Mouse (Mus musculus): ENCODE results near the gene Vmn1r188. TPM values are rescaled to one million over a fixed set of nuclear protein-coding genes. Genes with fewer than 3 reads are reported as not detected.
"Not testable (repeated sequence)": the region's sequence is repeated elsewhere in the genome, so short reads cannot be mapped to it uniquely, and the experiment has no call there.

Vmn1r188 gene
- polyA plus RNA-seq, 1 experiment from 2014 or later = not detected

GRCm38 (mm10) chr13:22040464-22041141, 43.6 kb upstream of the Vmn1r188 start:
- Histone ChIP-seq H3K4me3 (replicated peaks; ENCODE audit: low read length) (peak overlapping the region; percentile 43), H3K9ac (ENCODE audit: low read length) (peak overlapping the region; percentile 62), H3K9me3 (replicated peaks; ENCODE audit: control insufficient read depth, low read length) (no peaks in the 10 kb centered on the region), H3K4me1 (ENCODE audit: control insufficient read depth, insufficient read depth, low read length) (peaks cover 26% of the 10 kb centered on the region), H3K27ac (ENCODE audit: low read length) (peak overlapping the region; percentile 84), H3K27me3 (ENCODE audit: control insufficient read depth, insufficient read depth, low read length) (no peaks in the 10 kb centered on the region), H3K36me3 (ENCODE audit: control insufficient read depth, insufficient read depth, low read length) (no peaks in the 10 kb centered on the region), H3K4me2 (ENCODE audit: low read depth, low read length) (peak overlapping the region; percentile 65)
- no peak; the same call in 1 of the 2 replicates for ATAC-seq (ENCODE audit: insufficient read depth, low FRiP score)
- WGBS = under 1% methylated on average over 19 of the region's 24 CpGs

- Histone ChIP-seq H3K4me3 (replicated peaks; ENCODE audit: low read length) (peak within 1 kb of the TSS; percentile 44), H3K4me2 (ENCODE audit: low read depth, low read length) (peak within 1 kb of the TSS; percentile 71), H3K9ac (ENCODE audit: low read length) (peak within 1 kb of the TSS; percentile 67), H3K27ac (ENCODE audit: low read length) (peak within 1 kb of the TSS; percentile 93), H3K4me1 (ENCODE audit: control insufficient read depth, insufficient read depth, low read length) (peaks cover 25% of the 10 kb centered on the region)
- WGBS = under 1% methylated on average over 24 of the region's 27 CpGs
- H3K27me3 ChIP-seq (ENCODE audit: control insufficient read depth, insufficient read depth, low read length); H3K36me3 ChIP-seq (ENCODE audit: control insufficient read depth, insufficient read depth, low read length); H3K9me3 ChIP-seq (replicated peaks; ENCODE audit: control insufficient read depth, low read length): not testable (repeated sequence)
- peak; percentile 65 for ATAC-seq (ENCODE audit: insufficient read depth, low FRiP score)
These were observed 43.1 kb upstream of the Vmn1r188 start, which contains the start of gene Hist1h4i for GRCm38 (mm10) chr13:22041142-22041536. Hist1h4i (minus strand) TSS chr13:22041362.

DNA sequence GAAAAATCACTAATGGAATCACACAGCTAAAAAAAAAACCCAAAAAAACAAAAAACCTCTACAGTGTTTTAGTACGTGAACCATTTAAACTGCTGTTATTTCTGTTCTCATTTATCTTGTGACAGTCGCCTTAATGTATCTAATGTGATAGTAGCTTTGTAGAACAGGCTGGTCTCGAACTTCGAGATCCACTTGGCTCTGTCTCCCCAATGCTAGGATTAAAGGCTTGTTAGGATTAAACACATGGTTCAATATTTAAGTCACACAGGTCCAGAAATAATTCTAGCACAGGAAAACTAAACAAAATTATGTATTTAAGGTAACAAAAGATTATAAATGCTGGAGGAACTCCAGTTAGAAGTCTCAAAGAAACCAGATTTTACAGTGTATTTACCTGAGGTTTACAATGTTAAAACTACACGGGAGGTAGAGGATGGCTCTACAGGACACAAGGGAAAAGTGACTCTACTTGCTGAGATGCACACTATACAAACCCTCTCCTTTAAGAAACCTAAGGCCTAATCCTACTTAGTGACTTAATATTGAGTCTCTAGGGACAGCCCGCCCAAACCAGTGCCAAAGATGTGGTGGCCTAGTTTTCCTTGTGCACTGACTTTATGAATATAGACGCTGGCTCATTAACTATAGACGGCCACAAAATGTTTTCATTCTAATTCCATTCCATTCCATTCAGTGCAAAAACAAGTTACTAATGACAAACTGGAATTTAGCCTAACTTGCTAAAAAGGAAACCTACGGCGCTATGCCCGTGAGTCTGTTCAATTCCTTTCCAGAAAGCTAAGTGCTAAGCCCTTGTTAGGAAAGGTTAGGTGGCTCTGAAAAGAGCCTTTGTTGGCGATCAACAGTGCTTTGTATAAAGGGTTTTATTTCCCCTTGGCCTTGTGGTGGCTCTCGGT, 42.3 kb upstream of the Vmn1r188 start:
- Histone ChIP-seq H3K9me3 (replicated peaks; ENCODE audit: control insufficient read depth, low read length) (no peaks in the 10 kb centered on the region), H3K9ac (ENCODE audit: low read length) (peak overlapping the region; percentile 67), H3K27me3 (ENCODE audit: control insufficient read depth, insufficient read depth, low read length) (no peaks in the 10 kb centered on the region), H3K27ac (ENCODE audit: low read length) (peak overlapping the region; percentile 93), H3K4me3 (replicated peaks; ENCODE audit: low read length) (peak overlapping the region; percentile 44), H3K4me1 (ENCODE audit: control insufficient read depth, insufficient read depth, low read length) (peaks cover 19% of the 10 kb centered on the region), H3K4me2 (ENCODE audit: low read depth, low read length) (peak overlapping the region; percentile 71), H3K36me3 (ENCODE audit: control insufficient read depth, insufficient read depth, low read length) (no peaks in the 10 kb centered on the region)
- WGBS = 2% methylated on average over 13 of the region's 13 CpGs
- ATAC-seq (ENCODE audit: insufficient read depth, low FRiP score) = no peak

DNA sequence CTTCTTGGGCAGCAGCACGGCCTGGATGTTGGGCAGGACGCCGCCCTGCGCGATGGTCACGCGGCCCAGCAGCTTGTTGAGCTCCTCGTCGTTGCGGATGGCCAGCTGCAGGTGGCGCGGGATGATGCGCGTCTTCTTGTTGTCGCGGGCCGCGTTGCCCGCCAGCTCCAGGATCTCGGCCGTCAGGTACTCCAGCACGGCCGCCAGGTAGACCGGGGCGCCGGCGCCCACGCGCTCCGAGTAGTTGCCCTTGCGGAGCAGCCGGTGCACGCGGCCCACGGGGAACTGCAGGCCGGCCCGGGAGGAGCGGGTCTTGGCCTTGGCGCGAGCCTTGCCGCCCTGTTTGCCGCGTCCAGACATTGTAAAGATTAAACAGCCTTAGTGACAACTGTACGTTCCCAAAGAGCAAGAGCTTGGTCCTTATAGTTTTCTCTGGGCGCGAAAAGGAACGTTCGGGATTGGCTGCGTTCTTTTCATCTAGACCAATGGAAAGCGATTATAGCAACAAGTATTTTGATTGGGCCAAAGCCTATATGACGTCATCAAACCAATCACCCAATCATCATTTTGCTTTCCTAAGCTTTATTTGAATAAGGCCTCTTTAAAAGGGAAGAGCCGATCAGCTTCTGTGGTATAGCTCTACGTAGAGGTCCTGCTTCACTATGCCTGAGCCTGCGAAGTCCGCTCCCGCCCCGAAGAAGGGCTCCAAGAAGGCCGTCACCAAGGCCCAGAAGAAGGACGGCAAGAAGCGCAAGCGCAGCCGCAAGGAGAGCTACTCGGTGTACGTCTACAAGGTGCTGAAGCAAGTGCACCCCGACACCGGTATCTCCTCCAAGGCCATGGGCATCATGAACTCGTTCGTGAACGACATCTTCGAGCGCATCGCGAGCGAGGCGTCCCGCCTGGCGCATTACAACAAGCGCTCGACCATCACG, 41.4 kb upstream of the Vmn1r188 start, which contains the start of the genes Hist1h2ag and Hist1h2bj:
Gene Hist1h2ag (minus strand): TSS at position 377 of the 935 bp plus-strand sequence.
Gene Hist1h2bj (plus strand): TSS at position 647 of the 935 bp plus-strand sequence.
- not testable (repeated sequence) for H3K27me3 ChIP-seq (ENCODE audit: control insufficient read depth, insufficient read depth, low read length); H3K36me3 ChIP-seq (ENCODE audit: control insufficient read depth, insufficient read depth, low read length); H3K9me3 ChIP-seq (replicated peaks; ENCODE audit: control insufficient read depth, low read length)
- Histone ChIP-seq H3K9ac (ENCODE audit: low read length) (peak within 1 kb of the TSS; percentile 67), H3K4me1 (ENCODE audit: control insufficient read depth, insufficient read depth, low read length) (peaks cover 19% of the 10 kb centered on the region), H3K4me2 (ENCODE audit: low read depth, low read length) (peak within 1 kb of the TSS; percentile 71), H3K4me3 (replicated peaks; ENCODE audit: low read length) (peak within 1 kb of the TSS; percentile 44), H3K27ac (ENCODE audit: low read length) (peak within 1 kb of the TSS; percentile 93)
- under 1% methylated on average over 38 of the region's 80 CpGs for WGBS
- ATAC-seq (ENCODE audit: insufficient read depth, low FRiP score) = peak; percentile 93

DNA sequence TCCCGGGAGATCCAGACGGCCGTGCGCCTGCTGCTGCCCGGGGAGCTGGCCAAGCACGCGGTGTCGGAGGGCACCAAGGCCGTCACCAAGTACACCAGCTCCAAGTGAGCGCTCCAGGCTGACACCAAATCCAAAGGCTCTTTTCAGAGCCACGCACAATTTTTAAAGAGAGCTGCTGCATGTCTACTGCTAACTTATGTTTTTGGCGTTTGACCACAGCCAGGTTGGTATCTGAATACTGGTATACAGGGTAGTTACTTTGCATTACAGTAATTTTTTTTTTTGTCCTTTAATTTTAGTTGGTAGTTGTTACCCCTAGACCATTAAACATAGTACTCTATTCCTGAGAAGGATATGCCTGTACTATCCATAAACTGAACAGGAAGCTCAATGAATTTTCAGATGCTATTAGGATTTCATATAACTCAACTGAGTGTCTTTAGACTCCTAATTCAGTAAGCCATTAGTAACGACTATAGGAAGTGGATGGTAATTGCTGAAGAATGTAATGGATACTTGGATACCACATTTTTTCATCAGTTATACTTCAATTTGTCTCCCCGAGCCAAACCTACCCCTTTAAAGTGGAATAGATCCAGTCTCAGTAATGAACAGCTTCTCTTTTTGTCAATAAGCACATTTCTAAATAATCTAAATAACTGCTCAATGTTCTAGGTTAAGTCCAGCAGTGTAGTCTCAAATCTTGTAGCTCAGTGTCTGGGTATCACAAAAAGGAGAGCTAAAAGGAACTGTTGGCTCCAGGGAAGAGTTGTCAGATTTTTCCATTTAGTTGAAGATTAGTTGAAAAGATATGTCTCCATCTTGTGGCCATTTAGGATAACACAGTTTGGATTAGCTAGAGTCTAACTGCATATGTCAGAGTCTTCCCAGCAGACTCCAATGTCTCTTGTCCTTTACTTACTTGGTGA, 40.5 kb upstream of the Vmn1r188 start:
- Histone ChIP-seq H3K4me3 (replicated peaks; ENCODE audit: low read length) (peak overlapping the region; percentile 43), H3K4me1 (ENCODE audit: control insufficient read depth, insufficient read depth, low read length) (peaks cover 19% of the 10 kb centered on the region), H3K9me3 (replicated peaks; ENCODE audit: control insufficient read depth, low read length) (no peaks in the 10 kb centered on the region), H3K36me3 (ENCODE audit: control insufficient read depth, insufficient read depth, low read length) (no peaks in the 10 kb centered on the region), H3K4me2 (ENCODE audit: low read depth, low read length) (peak overlapping the region; percentile 58), H3K9ac (ENCODE audit: low read length) (peak overlapping the region; percentile 63), H3K27ac (ENCODE audit: low read length) (peak overlapping the region; percentile 84), H3K27me3 (ENCODE audit: control insufficient read depth, insufficient read depth, low read length) (no peaks in the 10 kb centered on the region)
- ATAC-seq (ENCODE audit: insufficient read depth, low FRiP score) = 0 out of 2 replicates have a peak, but pooled peaks have one; percentile 2
- WGBS = under 1% methylated on average over 8 of the region's 14 CpGs

DNA sequence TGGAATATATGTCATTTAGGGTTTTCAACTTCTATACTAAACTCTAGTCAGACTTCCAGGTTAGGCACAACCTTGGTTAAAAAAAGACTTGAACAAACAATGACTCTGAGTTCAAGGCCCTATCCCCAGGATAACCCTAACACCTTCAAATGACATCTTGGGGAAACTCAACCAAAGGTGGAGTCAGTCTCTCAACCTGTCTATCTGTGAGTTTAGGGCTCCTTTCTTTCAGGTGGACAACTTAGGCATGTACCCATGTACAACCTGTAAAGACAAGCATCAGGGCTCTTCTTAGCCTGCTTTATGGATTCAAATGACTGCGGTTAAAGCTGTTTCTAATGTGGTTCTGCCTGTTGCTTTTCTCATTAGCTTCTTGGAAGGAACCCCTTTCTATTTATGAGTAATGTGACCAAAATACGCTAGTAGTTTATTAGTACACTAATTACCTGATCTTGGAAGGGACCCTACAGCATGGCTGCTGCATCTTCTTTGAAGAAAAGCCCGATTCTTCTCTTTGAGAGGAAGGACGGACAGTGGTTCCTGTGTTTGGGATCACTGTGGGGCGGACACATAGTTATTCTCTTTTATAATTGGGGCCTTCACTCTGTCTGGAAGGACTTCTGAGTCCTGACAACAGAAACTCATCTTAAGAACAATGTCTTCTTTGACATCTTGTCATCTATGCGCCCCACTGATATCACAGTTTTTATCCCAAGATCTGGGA, 39.6 kb upstream of the Vmn1r188 start:
- H3K9ac ChIP-seq (ENCODE audit: low read length) = no peak overlapping the region
- H3K9me3 ChIP-seq (replicated peaks; ENCODE audit: control insufficient read depth, low read length) = no peaks in the 10 kb centered on the region
- no peaks in the 10 kb centered on the region for H3K27me3 ChIP-seq (ENCODE audit: control insufficient read depth, insufficient read depth, low read length)
- peak overlapping the region; percentile 58 for H3K4me2 ChIP-seq (ENCODE audit: low read depth, low read length)
- no peak for ATAC-seq (ENCODE audit: insufficient read depth, low FRiP score)
- no peak overlapping the region for H3K4me3 ChIP-seq (replicated peaks; ENCODE audit: low read length)
- H3K36me3 ChIP-seq (ENCODE audit: control insufficient read depth, insufficient read depth, low read length) = no peaks in the 10 kb centered on the region
- no peak overlapping the region for H3K27ac ChIP-seq (ENCODE audit: low read length)
- H3K4me1 ChIP-seq (ENCODE audit: control insufficient read depth, insufficient read depth, low read length) = peaks cover 19% of the 10 kb centered on the region
- WGBS = 85% methylated on average over 6 of the region's 6 CpGs

DNA sequence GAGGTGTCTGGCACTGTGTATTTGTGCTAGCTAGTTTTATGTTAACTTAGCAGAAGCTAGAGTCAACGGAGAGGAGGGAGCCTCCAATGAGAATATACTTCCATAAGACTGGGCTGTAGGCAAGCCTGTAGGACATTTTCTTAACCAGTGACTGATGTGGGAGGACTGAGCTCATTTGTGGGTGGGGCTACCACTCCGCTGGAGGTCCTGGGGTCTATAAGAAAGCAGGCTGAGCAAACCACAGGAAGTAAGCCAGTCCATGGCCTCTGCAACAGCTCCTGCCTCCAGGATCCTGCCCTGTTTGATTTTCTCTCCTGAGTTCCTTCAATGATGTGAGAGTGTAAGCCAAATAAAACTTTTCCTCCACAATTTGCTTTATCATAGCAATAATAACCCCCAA, 38.9 kb upstream of the Vmn1r188 start:
- Histone ChIP-seq H3K4me2 (ENCODE audit: low read depth, low read length) (no peak overlapping the region), H3K27ac (ENCODE audit: low read length) (no peak overlapping the region), H3K36me3 (ENCODE audit: control insufficient read depth, insufficient read depth, low read length) (no peaks in the 10 kb centered on the region), H3K9ac (ENCODE audit: low read length) (no peak overlapping the region), H3K9me3 (replicated peaks; ENCODE audit: control insufficient read depth, low read length) (no peaks in the 10 kb centered on the region), H3K27me3 (ENCODE audit: control insufficient read depth, insufficient read depth, low read length) (no peaks in the 10 kb centered on the region), H3K4me3 (replicated peaks; ENCODE audit: low read length) (no peak overlapping the region), H3K4me1 (ENCODE audit: control insufficient read depth, insufficient read depth, low read length) (peaks cover 17% of the 10 kb centered on the region)
- 65% methylated on average over 2 of the region's 2 CpGs for WGBS
- ATAC-seq (ENCODE audit: insufficient read depth, low FRiP score) = no peak

All from stomach, embryonic 16.5 days (tissue).